Mouse (Mus musculus) adrenal gland (tissue): ENCODE measurements at regions not wholly inside any gene's neighbourhood (a gene's known extent, or its start where the extent isn't known, plus 50 kb on each side); places are given as distances from the start of the nearest gene placed in this dataset.

Source experiments
- intact Hi-C: fragments of 180-260 bp; cut with DNase I; formaldehyde crosslinking; loops from one replicate; pipeline ENCODE4 v1.15.1; 2025

DNA sequence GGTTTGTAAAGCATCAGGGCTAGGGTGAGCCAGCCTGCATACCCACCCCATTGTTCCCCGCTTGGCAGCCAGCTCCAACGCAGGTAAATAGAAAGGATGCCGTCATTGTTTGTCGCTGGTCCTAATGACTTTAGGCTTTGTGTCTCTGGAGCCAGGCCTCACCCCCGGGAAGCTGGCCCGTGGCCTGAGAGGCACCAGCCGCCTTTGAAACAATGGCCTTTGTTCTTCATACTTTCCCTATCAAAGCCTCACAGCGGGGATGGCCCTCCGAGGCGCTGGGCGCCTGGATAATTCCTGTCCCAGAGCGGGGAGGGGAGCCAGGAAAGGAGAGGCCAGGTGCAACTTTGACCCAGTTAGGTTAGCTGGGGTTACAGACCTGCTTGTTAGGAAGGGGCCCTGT, 495.0 kb downstream of the Med13l start:
- intact Hi-C loops: no loop called here

DNA sequence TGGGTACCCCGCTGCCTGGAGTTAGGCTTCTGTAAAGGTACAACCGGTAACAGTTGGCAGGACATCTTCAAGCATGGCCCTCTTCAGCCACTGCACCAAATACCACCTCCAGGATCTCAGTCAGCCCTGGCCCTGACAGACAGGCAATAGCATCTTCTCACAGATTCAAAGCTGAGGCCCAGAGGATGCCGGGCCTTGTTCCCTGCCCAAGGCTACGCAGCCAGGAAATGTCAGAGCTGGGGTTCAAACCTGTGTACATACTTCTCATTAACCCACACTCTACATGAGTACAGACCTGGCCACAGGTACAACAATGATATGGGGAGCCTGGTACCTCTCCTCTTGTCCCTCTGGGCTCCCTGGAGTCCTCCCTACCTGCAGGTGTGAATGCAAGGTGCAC, 497.3 kb downstream of the Med13l start:
- intact Hi-C loops: no loop called here

DNA sequence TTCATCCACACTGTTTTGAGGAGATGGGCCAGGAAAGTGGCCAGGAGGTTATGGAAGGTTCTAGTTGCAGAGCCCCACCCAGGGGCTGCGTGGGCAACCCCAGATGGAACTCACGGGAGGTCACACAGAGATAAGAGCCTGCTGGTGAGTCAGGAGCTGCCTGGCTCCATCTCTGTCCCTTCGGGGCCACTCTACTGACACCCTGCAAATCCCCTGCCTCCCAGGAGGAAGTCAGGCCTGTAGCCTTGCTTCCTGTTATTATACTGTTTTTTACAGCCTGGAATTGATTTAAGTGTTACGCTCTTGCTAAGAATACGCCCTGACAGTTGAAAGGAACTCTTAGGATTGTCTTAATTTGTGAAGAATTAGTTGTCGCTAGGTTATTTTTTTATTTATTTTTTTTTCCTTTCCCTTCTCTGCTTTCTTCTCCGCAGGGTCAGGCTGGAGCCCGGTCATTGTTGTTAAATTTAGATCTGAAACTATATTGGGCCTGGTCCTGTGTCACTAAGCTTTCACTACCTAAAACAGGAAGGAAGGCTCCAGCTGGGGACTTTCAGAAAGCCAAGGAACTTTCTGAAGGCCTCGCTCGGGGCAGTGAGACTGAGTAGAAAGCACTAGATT, 497.9 kb downstream of the Med13l start:
- intact Hi-C loops: no loop called here

DNA sequence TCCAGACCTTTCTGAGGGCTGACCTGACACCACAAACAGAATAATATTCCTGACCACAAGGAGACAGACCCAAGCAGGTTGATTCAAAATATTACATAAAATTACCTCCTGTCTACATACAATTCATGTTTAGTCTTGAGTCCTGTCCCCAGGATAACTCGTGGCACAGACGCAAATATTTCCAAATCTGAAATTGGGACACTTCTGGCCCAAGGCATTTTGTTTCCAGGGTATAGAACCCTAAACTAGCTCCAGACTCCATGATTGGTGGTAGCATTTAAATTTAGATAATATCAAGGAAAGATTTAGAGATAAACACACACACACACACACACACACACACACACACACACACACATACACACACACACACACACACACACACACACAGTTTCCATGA, 498.7 kb downstream of the Med13l start:
- intact Hi-C loops: no loop called here

DNA sequence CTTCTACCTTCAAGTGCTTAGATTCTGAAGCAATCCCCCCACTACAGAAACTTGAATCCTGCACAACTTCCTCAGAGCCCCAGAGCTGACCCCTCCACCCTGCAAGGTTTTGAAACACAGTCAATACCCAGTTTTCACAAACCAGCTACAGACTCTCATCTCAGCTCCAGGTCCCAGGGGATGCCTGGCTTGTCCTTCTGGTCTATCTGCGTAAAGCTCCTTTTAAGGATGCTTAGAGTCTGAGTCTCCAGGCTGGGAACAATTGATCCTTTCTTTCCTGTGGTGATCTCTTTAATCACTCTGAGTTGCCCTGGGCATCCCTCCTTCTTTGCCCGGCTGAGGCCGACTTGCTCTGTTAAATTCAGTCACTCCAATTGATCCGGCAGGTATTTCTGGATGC, 500.4 kb downstream of the Med13l start:
- intact Hi-C loops: no loop called here

DNA sequence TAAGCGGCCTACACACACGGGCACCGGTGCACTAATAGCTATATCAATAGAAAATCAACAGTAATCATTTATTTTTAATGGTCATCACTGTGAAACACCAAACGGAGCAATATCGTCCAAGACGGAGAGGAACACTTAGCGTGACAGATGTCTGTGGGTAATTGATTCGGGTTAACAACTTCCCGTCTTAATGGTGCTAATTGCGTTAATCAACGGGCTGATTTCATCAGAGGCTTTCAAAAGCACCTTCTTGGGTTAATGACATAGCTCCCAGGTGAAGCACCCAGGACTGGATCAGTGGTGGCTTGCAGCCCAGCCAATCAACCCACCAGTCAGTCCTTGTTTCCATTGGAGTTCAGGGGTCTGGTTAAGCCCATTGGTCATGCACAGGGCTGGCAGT, 502.0 kb downstream of the Med13l start:
- intact Hi-C loops: no loop called here

DNA sequence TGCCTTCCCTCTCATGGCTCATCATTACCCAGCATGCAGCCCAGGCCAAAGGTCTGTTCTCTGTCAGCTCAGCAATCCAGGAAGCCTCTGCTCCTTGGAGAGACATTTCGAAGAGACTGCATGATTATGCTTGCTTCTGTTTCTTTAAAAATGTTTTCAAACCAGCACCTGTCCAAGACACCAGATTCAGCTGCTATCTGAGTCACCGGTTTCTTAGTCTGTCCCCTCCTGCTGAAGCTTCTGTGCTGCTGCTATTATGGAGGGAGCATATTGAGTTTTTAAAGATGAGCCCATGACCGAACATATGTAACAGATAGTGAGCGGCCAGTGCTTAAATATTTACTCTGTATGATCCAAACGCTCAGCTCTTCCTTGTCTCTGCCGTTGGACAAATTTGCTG, 506.2 kb downstream of the Med13l start:
- intact Hi-C loops: no loop called here

DNA sequence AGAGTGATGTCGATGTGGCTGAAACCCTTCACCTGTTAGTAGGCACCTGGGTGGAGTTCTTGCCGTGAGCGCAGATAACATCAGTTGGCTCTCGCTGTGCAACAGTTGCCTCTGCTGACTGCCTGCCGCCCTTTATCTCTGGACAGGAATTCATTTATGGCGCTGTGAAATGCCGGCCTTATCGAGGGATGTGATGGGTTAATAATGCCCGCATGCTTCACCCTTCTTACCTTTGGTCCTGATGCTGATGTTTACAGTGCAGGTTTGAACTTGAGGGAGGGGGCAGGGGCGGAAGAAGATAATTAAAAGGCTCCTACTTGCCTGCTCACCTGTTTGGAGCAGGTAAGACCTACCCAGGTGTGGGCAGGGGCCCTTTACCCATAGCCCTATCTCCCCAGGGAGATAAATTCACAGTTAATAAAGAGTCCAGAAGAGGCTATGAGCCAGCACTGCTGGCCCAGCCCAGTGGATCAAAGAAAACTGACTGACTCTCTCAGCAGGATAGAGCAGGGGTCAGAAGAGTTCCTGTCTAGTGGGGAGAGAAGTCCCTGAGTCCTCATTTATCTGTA, 509.4 kb downstream of the Med13l start:
- intact Hi-C loops: no loop called here

DNA sequence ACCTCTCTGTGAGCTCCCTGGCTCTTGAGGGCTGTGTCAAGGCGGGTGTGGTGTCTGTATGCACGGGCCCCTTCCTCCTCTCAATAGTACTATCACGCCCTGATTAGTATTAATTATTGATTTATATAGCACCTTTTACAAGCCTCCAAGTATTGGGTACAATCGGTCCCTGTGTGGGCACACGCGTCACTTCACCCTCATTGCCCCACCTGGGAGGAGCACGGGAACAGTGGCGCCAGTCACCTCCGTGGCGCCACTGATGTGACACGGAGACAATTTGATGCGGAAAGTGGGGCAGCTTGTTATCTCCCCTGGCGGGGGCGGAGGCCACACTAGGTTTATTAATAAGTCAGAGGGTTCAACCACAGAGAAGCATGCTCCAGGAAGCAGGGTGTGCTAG, 512.2 kb downstream of the Med13l start:
- intact Hi-C loops: no loop called here

DNA sequence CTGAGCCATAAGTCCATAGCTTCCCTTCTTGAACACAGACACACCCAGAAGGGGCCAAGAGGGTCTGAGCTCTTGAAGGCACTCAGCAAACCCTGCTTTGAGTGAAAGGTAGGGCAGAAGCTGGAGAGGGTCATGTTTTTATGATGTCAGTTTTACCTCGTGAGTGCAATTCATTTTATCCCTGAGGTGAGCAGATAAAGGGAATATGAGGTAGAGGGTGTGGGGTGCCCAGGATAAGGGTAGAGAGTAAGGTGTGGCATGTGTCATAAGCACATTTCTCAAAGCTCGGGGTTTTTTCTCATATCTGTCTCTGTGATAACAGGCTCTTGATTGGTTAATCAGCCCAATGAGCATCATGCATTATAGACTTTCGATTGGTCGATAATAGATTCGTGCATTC, 520.3 kb downstream of the Med13l start:
- intact Hi-C loops: no loop called here

DNA sequence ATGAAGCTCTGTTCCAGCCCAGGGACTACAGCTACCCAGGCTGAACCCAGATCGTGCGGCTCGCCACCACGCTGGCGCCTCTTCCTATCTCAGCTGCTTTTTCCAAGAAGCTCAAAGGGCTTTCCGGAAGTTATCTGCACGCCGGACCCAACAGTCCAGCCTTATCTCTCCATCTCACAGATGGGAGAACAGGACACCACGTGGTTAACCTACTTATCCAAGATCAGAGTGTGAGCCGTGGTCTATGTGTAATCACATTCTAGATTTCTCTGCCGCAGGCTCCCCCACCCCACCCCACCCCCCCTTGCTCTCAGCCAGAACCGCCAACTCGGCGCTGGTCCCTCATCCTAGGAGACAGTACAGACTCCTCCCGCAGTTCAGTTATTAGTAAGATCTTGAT, 522.4 kb downstream of the Med13l start:
- intact Hi-C loops: no loop called here

DNA sequence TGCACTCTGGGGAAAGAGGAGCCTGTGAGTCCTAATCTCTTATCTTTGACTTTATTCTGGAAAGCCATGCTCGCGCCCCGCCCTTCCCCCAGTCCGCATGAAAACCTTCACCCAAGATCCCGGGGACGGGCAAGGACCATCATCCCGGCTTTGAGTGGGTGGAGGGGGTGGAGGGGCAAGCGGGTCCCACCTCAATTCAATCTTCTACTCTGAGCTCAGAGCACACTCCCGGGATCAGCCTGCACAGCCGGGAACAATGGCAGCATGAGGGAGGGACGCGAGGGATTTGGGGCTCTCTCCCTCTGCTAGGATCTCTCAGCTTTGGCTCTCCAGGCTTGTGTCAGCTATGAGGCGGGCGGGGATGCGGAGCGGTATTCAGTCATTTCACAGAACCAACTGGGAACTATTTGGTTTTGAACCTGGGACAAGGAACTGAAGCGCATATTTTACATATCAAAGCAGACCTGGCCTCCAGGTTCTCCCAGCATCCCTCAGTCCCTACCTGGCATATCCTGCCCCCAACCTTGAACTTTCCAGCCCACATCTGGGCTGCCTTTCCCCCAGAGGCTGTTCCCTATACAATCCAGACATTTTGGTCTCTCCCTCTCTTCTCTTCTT, 537.2 kb downstream of the Med13l start:
- intact Hi-C loops: no loop called here

DNA sequence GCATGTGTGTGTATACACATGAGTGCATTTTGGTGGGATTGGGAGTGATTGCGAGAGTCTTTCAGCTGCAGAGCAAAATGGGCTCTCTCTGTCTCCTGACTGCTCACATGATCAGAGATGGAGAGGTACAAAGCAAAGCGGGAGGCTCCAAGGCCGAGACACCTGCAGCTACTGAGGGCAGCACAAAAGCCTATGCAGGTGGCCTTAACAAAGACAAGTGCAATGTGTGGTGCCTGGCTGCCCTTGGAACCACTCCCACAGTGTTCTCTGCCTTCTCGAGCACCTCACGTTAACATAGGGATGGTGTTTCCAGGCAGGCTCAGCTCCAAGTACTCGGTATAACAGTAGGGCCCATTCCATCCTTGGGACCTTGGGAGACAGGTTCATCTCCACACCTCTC, 539.3 kb downstream of the Med13l start:
- intact Hi-C loops: no loop called here

DNA sequence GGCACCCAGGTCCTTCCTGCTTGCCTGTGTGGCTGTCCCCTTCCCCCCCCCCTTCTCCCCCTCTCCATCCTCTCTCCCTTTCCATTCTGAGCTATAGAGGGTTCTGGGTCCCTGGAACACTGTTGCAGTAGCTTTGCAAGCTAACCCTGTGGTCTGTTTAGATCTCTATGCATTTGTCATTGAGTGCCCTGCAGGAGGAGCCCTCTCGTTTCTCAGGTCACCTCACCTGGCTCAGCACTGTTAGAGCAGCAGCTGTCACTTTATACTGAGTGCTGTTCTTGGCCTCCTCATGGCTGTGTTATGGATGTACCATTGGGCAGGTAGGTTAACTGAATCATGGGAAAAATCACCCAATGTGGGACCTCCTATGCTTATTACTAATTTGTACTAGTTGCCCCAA, 543.0 kb downstream of the Med13l start:
- intact Hi-C loops: no loop called here

DNA sequence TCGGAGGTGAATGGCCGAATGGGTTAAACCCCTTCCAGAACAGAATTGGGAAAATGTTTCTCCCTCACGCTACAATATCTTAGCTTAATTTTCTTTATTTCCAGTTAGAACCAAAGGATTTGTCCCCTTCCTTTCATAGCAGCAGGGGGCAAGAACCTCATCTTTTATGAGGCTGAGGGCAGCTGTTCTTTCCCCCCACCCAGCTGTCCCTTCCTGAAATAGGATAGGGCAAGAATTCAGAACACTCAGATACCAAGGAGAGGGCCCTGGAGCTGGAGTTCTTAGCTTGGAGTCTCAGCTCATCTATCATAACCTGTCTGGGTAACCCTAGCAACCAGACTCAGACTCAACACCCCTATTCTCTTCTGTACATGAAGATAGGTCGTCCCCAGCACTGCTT, 547.4 kb downstream of the Med13l start:
- intact Hi-C loops: no loop called here

DNA sequence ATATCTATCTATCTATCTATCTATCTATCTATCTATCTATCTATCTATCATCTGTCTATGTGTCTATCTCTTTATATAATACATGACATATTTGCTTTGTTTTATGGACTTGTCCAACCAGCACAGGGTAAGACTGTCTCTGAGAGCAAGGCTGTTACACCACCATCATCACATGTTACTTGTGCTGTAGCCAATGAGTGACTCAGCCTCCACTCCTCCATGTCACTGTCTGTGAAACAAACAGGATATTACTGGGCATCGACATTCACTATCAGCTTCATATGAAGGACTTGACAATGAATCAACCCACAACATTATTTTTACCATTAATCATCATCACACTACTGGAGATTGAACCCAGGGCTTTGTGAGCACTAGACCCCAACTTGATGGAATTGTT, 549.0 kb downstream of the Med13l start:
- intact Hi-C loops: no loop called here

DNA sequence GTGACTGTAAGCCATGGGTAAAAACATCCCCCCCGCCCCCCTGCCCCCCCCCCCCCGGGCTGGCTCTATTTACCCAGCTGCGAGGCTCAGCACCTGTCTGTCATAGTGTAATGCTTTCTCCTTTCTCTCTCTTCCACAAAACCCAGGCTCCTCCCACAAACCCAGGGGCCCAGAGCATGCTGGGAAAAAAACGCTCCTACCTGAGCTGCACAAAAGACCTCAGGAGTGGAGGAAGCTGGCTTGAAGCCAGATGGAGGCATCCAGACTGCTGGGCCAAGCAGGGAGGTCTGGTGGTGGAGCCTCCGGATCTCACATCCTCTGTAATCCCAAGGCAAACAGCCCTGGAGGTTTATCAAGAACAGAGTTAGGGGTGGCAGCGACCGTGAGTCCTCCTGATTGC, 553.6 kb downstream of the Med13l start:
- intact Hi-C loops: no loop called here

DNA sequence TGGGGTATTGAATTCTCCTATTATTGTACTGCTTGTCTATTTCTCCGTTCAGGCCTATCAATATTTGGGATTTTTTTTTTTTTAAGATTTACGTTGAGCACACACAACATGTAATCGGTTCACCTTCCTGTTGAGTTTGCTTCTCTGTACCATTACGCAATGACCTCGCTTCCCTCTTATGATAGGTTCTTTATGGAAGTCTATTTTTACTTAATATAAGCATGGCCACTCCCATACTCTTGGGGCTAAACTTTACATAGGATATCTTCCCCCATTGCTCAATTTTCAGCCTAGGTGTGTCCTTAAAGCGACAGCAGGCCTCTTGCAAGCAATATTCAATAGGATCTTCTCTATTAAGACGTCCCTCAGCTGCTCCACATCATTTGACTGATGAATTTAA, 544.7 kb upstream of the Tbx3 start:
- intact Hi-C loops: no loop called here

DNA sequence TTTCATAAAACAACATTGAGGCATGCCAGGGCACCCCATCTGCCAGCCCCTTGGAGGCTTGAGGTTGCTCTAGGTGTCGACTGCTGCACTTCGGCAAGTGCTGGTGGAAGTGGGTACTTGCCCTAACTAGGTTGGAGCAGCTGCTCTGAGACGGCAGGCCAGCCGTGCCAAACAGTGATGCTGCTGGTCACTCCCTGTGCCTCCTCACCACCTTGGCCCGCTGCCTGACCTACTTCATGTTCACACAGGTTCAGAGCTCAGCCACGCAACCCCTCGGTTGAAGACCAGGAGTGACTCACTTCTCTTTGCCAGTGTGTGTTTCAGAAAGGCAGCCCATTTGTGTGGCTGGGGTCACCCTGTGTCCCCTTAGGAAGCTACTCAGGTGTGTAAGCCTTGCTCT, 540.3 kb upstream of the Tbx3 start:
- intact Hi-C loops: no loop called here

DNA sequence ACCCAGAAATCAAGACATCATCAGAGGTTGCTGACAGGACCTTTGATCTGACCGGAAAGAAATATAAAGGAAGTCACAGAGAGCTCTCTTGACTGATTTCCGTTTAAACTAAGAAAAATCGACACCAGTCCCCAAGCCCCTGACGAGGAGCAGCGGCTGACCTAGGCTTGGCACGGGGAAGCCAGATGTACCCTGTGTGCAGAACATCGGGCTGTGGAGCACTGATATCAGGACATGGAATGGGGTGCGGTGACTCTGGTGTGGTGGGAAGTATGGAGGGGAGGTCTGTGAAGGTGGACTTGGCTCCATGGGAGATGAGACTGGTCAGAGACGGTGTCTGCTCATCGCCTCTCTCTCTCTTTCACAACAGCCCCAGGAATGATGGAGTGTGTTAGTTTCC, 539.0 kb upstream of the Tbx3 start:
- intact Hi-C loops: no loop called here

DNA sequence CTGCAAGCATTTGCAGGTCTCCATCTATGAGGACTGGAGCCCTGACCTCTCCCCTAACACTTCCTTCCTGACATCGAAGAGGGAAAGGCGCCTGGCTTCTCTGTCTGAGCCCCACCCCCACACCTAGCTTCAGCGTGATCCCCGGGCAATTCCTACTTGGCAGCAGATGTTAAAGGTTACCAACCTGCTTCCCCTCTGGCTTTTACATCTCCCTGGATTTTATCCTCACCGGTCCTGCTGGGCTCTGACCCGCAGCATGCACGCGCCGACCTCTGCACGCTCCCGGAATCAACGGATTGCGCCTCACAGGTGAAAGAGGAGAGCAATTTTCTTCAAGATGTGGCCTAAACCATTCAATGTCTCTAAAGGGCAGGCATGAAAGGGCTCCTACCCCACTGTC, 537.1 kb upstream of the Tbx3 start:
- intact Hi-C loops: no loop called here

DNA sequence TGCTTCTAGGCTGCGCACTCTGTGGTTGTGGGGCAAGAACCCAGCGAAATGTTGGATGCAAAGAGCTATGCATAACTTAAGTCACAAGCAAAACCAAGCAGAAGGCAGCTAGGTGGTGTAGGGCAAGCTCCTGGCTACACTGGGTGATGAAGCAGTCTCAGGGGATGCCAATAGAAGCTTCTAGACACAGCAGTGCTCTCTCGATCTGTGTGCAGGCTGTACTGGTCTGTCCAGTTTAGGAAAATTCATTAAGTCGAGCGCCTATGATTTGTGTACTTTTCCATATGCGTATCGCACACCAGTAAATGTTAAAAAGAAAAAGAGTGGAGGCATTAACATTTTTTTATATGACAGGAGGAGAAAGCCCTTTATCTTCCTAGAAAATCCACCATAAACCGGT, 533.6 kb upstream of the Tbx3 start:
- intact Hi-C loops: no loop called here

DNA sequence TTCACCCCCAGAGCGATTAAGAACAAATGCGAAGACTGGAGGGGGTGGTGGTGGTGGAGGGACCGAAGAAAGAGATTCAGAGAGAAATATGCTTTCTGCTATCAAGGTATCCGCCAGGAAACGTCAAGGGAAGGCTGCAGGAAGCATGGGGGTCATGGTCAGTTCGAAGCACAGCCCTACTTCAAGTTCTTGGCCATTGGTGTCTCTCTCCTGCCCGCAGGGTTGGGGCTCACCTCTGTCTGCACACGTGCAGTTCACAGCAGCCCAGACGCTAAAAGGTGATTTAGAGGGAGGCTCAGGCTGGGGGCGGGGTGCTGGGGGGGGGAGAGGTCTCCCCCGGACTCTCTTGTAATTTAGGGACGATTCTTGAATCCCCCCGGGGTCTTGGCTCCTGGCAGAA, 533.1 kb upstream of the Tbx3 start:
- intact Hi-C loops: no loop called here
